Mouse (Mus musculus): ENCODE results near the gene Arhgap21. TPM values are rescaled to one million over a fixed set of nuclear protein-coding genes. Genes with fewer than 3 reads are reported as not detected.
"Not testable (repeated sequence)": the region's sequence is repeated elsewhere in the genome, so short reads cannot be mapped to it uniquely, and the experiment has no call there.

Gene Arhgap21
- total RNA-seq, 2 experiments from 2014 or later = 77.6 to 88.4 TPM

- DNase-seq = no peak
Observed at GRCm38 (mm10) chr2:20941105-20941504, 27.6 kb downstream of the Arhgap21 start.

- DNase-seq = no peak
Observed at GRCm38 (mm10) chr2:20939367-20939766, 29.3 kb downstream of the Arhgap21 start.

GRCm38 (mm10) chr2:20936609-20937221 is 32.0 kb downstream of the Arhgap21 start:
- no peak for DNase-seq

DNA sequence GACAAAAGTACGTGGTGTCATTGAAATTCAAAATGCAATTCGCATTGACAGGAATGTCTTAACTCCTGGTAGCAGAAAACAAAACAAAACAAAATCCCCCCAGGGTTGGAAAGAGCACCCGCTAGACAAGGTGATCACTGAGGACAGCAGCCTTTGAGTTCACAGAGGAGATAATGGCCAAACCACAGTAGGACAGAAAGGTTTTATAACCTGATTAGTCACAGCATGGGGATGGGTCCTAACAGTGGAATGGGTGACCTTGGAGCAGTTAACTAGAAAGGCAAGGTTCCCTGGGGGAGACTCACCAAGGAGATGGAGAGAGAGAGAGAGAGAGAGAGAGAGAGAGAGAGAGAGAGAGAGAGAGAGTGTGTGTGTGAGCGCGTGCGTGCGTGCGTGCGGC is 34.3 kb downstream of the Arhgap21 start:
- DNase-seq = no peak

- DNase-seq = no peak
Observed at GRCm38 (mm10) chr2:20932748-20933313, 35.9 kb downstream of the Arhgap21 start.

DNA sequence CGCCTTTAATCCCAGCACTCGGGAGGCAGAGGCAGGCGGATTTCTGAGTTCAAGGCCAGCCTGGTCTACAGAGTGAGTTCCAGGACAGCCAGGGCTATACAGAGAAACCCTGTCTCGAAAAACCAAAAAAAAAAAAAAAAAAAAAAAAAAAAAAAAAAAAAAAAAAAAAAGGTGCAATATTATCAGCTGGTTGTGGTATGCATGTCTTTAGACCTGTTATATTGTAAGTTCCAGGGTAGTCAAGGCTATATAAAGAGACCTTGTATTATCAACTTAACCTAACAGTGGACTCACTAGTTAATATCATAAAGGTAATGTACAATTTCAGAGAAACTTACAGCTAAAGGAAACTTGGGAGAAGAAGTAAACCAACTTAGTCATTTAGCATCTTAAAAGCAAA is 36.9 kb downstream of the Arhgap21 start:
- DNase-seq = not testable (repeated sequence)

DNA sequence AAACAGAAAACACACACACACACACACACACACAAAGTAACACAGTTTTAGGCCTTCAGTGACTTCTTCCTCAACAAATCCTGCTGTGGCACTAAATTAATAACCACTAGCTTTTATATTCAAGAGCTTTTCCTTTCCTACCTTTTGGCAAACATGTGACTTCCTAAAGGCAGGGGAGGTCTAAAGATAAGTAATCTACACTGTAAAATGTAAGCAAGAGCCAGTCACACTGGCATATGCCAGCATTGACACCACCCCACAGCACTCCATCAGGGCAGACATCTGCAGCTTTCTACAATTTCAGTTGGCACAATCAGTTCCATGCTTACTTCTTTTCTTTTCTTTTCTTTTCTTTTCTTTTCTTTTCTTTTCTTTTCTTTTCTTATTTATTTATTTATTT is 40.2 kb downstream of the Arhgap21 start:
- DNase-seq = no peak

GRCm38 (mm10) chr2:20924938-20925337 is 43.7 kb downstream of the Arhgap21 start:
- DNase-seq = no peak

DNA sequence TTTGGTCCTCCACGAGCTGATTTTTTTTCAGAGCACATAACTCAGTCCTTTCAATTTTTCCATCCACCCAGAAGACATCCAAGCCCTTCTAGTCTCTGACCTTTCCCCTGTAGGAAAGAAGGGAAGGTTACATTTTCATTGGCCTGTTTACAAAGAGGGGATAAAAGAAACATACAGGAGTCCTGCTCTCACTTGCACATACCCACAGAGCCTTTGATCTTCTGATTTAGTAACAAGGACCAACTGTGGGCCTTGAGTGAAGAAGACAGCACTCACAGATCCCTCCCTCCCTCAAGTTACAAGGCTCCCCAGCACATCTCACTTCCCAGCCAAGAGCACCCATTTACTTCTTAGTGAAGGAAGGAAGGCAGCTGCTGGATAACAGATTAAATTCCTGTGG is 46.3 kb downstream of the Arhgap21 start:
- no peak for DNase-seq

DNA sequence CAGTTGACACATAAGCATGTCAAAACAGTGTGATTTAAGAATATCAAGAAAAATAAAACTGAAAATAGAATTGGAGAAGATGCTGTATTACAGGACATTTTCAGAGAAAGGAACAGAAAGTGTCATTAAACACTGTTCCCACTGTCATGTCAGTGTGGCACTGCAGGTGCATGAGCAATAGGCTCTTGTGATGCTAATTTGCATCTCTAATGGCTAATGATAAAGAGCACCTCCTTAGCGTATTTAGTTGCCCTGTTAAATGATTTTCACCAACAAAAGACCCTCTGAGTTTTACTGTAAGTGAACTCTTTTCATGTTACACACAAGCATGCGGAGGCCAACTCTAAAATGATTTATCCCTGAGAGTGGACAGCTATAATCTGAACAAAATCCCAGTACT is 47.1 kb downstream of the Arhgap21 start:
- no peak for DNase-seq

DNA sequence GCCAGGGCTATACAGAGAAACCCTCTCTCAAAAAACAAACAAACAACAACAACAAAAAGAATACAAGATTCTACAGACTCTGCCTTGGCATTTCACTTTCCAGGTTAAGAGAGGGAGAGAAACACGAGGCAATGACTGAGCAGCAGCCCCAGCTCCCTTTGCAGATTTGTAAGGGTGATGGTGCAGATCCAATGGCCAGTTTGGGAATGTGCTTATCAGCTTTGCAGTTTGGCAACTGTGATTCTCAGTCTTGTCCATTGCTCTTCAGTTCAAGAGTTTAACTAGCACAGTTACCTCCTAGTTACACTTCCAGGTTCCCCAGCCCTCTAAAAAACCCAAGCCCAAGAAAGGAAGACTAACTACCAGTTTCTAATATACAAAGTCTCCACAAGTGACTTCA is 47.7 kb downstream of the Arhgap21 start:
- DNase-seq = no peak

DNA sequence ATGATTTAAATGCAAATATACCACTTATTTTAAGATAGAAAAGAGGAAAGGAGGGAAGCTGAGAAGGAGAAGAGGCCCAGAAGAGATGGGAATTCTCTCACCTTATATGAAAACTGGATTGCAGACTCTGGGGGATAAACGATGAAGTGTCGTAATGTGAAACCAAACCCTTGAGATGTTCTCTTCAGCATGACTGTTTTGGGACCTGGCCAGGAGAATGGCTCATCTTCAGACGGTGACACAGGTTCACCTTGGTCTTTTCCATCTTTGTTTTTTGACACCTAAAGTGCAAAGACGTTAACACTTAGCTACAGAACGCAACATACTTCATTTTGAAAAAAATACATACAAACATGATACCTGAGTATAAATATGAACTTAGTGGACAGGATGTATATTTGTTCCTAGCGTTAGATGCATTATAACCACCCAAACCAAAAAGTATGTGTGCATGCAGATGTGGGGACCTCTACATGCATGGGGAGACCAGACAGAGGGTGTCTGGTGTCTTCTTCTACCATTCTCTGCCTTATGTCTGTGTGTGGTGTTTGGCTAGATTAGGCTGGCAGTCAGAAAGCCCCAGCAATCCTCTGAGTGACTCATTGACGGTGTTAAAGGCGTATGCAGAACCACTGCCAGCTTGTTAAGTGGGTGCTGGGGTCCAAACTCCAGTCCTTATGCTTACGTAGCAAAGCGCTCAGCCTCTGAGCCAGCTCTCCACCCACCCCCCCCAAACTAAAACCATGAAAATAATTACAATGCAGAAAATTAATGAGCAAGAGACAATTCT is 54.0 kb downstream of the Arhgap21 start:
- DNase-seq = peak; percentile 49 to 65

- peak in 1 of 2 experiments; percentile 26 for DNase-seq
Observed at GRCm38 (mm10) chr2:20913019-20913415, 55.7 kb downstream of the Arhgap21 start.

- no peak for DNase-seq
Observed at GRCm38 (mm10) chr2:20912348-20913018, 56.2 kb downstream of the Arhgap21 start.

GRCm38 (mm10) chr2:20910446-20910845 is 58.2 kb downstream of the Arhgap21 start:
- no peak for DNase-seq

DNA sequence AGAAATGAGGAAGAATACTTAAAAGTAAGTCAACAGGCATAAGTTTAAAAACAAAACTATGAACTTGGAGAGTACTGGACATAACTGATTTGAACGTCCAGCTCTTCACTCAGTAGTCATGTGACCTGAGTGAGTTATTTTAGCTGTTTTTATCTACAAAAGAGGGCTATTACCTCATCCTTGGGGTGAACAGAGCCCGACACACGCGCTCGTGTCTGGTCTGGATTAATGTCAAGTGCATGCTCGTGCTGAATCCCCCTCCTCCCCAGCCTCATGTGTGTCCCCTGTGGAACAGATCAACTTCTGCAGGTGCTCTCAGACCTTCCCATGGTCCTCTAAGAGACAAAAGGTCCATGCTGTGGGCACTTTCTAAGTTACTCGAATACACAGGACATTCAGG is 59.3 kb downstream of the Arhgap21 start:
- peak in 1 of 2 experiments; percentile 17 for DNase-seq

GRCm38 (mm10) chr2:20907291-20907690 is 61.4 kb downstream of the Arhgap21 start:
- no peak for DNase-seq

- DNase-seq = no peak
Observed at GRCm38 (mm10) chr2:20905411-20905810, 63.3 kb downstream of the Arhgap21 start.

DNA sequence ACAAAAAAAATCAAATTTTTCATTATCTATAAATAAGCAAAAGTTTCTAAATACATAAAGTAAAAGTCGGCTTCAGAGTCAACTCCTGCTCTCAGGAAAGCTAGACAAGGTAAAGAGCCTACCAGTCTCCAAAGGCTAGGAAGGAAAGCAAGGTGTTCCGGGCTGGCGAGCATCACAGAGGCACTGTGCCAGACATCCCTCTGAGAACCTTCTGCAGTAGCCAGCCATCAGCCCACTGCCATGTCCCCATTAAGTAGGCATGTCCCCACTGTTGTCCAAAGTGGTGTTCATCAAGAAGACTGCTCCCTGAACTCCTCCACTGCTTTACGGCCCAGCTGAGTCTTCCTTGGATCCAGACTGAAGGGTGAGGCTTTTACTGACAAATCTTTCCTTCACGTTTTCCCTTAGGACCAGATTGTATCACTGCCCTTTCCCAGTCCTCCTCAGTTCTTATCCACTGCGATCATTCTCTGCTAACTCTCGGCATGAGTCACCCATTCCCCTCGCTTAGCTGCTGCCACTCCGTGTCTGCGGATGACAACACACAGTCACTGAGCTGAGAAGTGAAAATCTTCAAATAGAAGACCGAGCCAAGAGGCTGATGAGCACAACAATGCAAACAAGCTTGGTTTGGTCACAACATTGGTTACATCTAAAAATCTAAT is 65.6 kb downstream of the Arhgap21 start:
- DNase-seq = peak; percentile 54 to 57

- DNase-seq = no peak
Observed at GRCm38 (mm10) chr2:20901916-20902315, 66.8 kb downstream of the Arhgap21 start.

DNA sequence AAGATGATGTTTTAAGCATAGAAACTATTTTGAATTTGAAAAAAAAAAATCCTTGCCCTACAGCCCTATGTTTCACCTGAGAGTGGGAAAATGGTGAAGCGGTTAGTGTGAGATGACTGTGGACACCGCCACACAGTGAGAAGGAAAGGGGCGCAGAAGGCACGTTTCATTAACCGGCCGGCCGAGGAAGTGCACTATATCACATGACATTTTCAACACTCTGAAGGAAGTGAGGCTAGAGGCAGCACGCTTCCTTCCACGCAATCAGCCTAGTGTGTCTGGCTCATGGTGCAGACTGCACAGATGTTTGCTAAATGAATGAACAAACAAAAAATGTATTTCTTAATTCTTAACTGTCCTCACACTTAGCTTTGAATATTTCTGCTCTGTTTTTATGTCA is 69.4 kb downstream of the Arhgap21 start:
- no peak for DNase-seq

DNA sequence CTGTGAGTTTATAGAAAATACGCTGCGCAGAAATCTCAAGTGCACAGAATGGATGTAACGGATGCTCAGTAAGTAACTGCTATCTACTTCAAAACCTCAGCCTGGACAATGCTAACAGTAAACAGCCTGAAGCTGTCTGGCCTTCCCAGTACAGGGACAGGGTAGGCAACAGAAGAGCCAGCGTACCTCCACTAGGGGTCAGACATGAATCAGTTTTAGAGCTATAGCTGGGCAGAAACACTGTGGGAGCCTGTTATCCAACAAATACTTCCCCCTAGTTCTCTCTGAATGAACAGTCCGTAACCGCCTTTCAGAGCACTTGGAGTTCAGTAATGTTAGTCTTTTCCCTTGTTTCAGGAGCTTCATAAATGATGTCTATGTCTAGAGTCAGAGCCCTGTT is 70.0 kb downstream of the Arhgap21 start:
- peak; percentile 72 to 84 for DNase-seq

Measured in adrenal gland, postnatal 36 days (tissue).